8 mouse cellular contexts compared by ENCODE assay signal in genomic region chr11:86685366-86685765, GRCm38 (mm10). TPM values are rescaled to one million over a fixed set of nuclear protein-coding genes. Genes with fewer than 3 reads are reported as not detected.
DNase-seq lines count a peak whose midpoint lies in the region; ATAC-seq and TF ChIP-seq lines count a peak whose summit lies in the region.
"Had no signal": no experiment of that assay in that cellular context is flagged by ENCODE, and none has a peak within 500 bp of the region (broad histone marks: within the 10 kb centered on the region; RNA-seq: fewer than 3 reads in every experiment).

No protein-coding gene starts in this region.

- no peaks in the 10 kb centered on the region for H3K27me3 ChIP-seq in midbrain, embryonic 10.5 days (ENCODE audit: low read depth, poor library complexity, severe bottlenecking)
- no peaks in the 10 kb centered on the region for H3K27me3 ChIP-seq in midbrain, postnatal 0 days (ENCODE audit: insufficient read depth, low read length)
- H3K27me3 ChIP-seq in forebrain, embryonic 13.5 days: no peaks in the 10 kb centered on the region
- H3K27me3 ChIP-seq in limb, embryonic 12.5 days: no peaks in the 10 kb centered on the region
- no peaks in the 10 kb centered on the region for H3K27me3 ChIP-seq in stomach, embryonic 16.5 days (ENCODE audit: control insufficient read depth, insufficient read depth, low read length)

- no peaks in the 10 kb centered on the region for H3K9me3 ChIP-seq in midbrain, embryonic 10.5 days (replicated peaks)
- H3K9me3 ChIP-seq in midbrain, postnatal 0 days (ENCODE audit: low read length): no peaks in the 10 kb centered on the region
- no peaks in the 10 kb centered on the region for H3K9me3 ChIP-seq in forebrain, embryonic 13.5 days (replicated peaks)
- no peaks in the 10 kb centered on the region for H3K9me3 ChIP-seq in limb, embryonic 12.5 days
- no peaks in the 10 kb centered on the region for H3K9me3 ChIP-seq in stomach, embryonic 16.5 days (replicated peaks; ENCODE audit: control insufficient read depth, low read length)

- H3K27ac ChIP-seq in midbrain, embryonic 10.5 days (replicated peaks): no peak overlapping the region
- H3K27ac ChIP-seq in midbrain, postnatal 0 days (ENCODE audit: low read depth, low read length): no peak overlapping the region
- H3K27ac ChIP-seq in forebrain, embryonic 13.5 days: no peak overlapping the region
- H3K27ac ChIP-seq in limb, embryonic 12.5 days: no peak overlapping the region
- no peak overlapping the region for H3K27ac ChIP-seq in stomach, embryonic 16.5 days (ENCODE audit: low read length)

- WGBS in midbrain, embryonic 10.5 days: 94% methylated on average over 1 of the region's 1 CpGs
- WGBS in midbrain, postnatal 0 days: 100% methylated on average over 1 of the region's 1 CpGs
- 89% methylated on average over 1 of the region's 1 CpGs for WGBS in forebrain, embryonic 13.5 days
- 100% methylated on average over 1 of the region's 1 CpGs for WGBS in limb, embryonic 12.5 days
- whole genome bisulfite sequencing in stomach, embryonic 16.5 days: 73% methylated on average over 1 of the region's 1 CpGs

- H3K9ac ChIP-seq in midbrain, postnatal 0 days (replicated peaks; ENCODE audit: low read length, poor library complexity, severe bottlenecking): no peak overlapping the region
- H3K9ac ChIP-seq in forebrain, embryonic 13.5 days: peak overlapping the region; percentile 94
- H3K9ac ChIP-seq in limb, embryonic 12.5 days (replicated peaks): no peak overlapping the region
- peak overlapping the region; percentile 55 for H3K9ac ChIP-seq in stomach, embryonic 16.5 days (ENCODE audit: low read length)

- no peak for DNase-seq in midbrain, embryonic 10.5 days (ENCODE audit: low spot score)
- DNase-seq in midbrain, postnatal 0 days (ENCODE audit: low spot score): no peak
- no peak for DNase-seq in MN1 (ENCODE audit: low spot score)
- DNase-seq: cerebellum, adult 11-12 months had no signal

- ATAC-seq in midbrain, postnatal 0 days (ENCODE audit: low FRiP score): no peak
- no peak for ATAC-seq in forebrain, embryonic 13.5 days
- ATAC-seq in limb, embryonic 12.5 days (ENCODE audit: insufficient number of reproducible peaks, insufficient read depth, low FRiP score, low TSS enrichment, low read depth): no peak
- ATAC-seq in stomach, embryonic 16.5 days (ENCODE audit: insufficient read depth, low FRiP score): no peak
- no peak for ATAC-seq in erythroid progenitor cell, adult 5-6 weeks (replicated peaks; ENCODE audit: low FRiP score, poor library complexity, severe bottlenecking)

- peaks cover 48% of the 10 kb centered on the region for H3K36me3 ChIP-seq in midbrain, embryonic 10.5 days
- peaks cover 9% of the 10 kb centered on the region; the same call in 1 of the 2 replicates for H3K36me3 ChIP-seq in midbrain, postnatal 0 days (ENCODE audit: insufficient read depth, low read length)
- peaks cover 27% of the 10 kb centered on the region for H3K36me3 ChIP-seq in forebrain, embryonic 13.5 days (ENCODE audit: poor library complexity, severe bottlenecking)
- H3K36me3 ChIP-seq in limb, embryonic 12.5 days: peaks cover 37% of the 10 kb centered on the region
- peaks cover 8% of the 10 kb centered on the region; the same call in 1 of the 2 replicates for H3K36me3 ChIP-seq in stomach, embryonic 16.5 days (ENCODE audit: control insufficient read depth, insufficient read depth, low read length)

- H3K4me2 ChIP-seq in midbrain, postnatal 0 days (ENCODE audit: low read depth, low read length, poor library complexity, severe bottlenecking): no peak overlapping the region
- H3K4me2 ChIP-seq in forebrain, embryonic 13.5 days: peak overlapping the region; percentile 90
- H3K4me2 ChIP-seq in limb, embryonic 12.5 days: peak overlapping the region; percentile 75
- peak overlapping the region; percentile 74 for H3K4me2 ChIP-seq in stomach, embryonic 16.5 days (ENCODE audit: low read depth, low read length)

- peak overlapping the region; percentile 85 for H3K4me3 ChIP-seq in midbrain, embryonic 10.5 days
- no peak overlapping the region for H3K4me3 ChIP-seq in midbrain, postnatal 0 days (ENCODE audit: low read depth, low read length)
- H3K4me3 ChIP-seq in forebrain, embryonic 13.5 days: peak overlapping the region; percentile 93; the same call in 1 of the 2 replicates
- peak overlapping the region; percentile 79 for H3K4me3 ChIP-seq in limb, embryonic 12.5 days (replicated peaks)
- H3K4me3 ChIP-seq in stomach, embryonic 16.5 days (replicated peaks; ENCODE audit: low read length): peak overlapping the region; percentile 89

- peaks cover 40% of the 10 kb centered on the region for H3K4me1 ChIP-seq in midbrain, embryonic 10.5 days
- H3K4me1 ChIP-seq in midbrain, postnatal 0 days (ENCODE audit: insufficient read depth, low read length): peaks cover 10% of the 10 kb centered on the region
- H3K4me1 ChIP-seq in forebrain, embryonic 13.5 days: peaks cover 37% of the 10 kb centered on the region
- peaks cover 21% of the 10 kb centered on the region for H3K4me1 ChIP-seq in limb, embryonic 12.5 days (replicated peaks)
- H3K4me1 ChIP-seq in stomach, embryonic 16.5 days (ENCODE audit: control insufficient read depth, insufficient read depth, low read length): peaks cover 14% of the 10 kb centered on the region

- TF ChIP-seq CTCF in midbrain, postnatal 0 days (IDR thresholded peaks at IDR 0.05): no peak

RNA-seq across cellular contexts. Expression of gene Ptrh2, which starts 1.6 kb away (rescaled TPM):
- 40.8 and 42.9 TPM in 2 replicates for polyA plus RNA-seq in midbrain, embryonic 10.5 days (2016; fragmentation: Nextera tagmentation; extraction: Ambion mirVana)
- total RNA-seq in midbrain, postnatal 0 days (2014; rRNA removed): 14.8 and 15.8 TPM in 2 replicates
- 22.5 and 22.8 TPM in 2 replicates for polyA plus RNA-seq in midbrain, postnatal 0 days (2015; fragmentation: Nextera tagmentation; extraction: Ambion mirVana)
- polyA plus RNA-seq in forebrain, embryonic 13.5 days (2015; fragmentation: Nextera tagmentation; extraction: Ambion mirVana): 38.5 and 45.6 TPM in 2 replicates
- 40.4 and 42.9 TPM in 2 replicates for polyA plus RNA-seq in limb, embryonic 12.5 days (2016; fragmentation: Nextera tagmentation; extraction: Ambion mirVana)
- polyA plus RNA-seq in stomach, embryonic 16.5 days (2015; fragmentation: Nextera tagmentation; extraction: Ambion mirVana): 26.6 and 28.8 TPM in 2 replicates
- 6.5 and 9.6 TPM in 2 replicates for total RNA-seq in erythroid progenitor cell, adult 5-6 weeks (2015; ENCODE audit: low replicate concordance)
- 6.1 and 7.2 TPM in 2 replicates for total RNA-seq in erythroid progenitor cell, adult 5-6 weeks (2017; ENCODE audit: low replicate concordance)

RNA-seq across cellular contexts. Expression of gene Vmp1, which starts 1.7 kb away (rescaled TPM):
- 96.7 and 105 TPM in 2 replicates for polyA plus RNA-seq in midbrain, embryonic 10.5 days (2016; fragmentation: Nextera tagmentation; extraction: Ambion mirVana)
- total RNA-seq in midbrain, postnatal 0 days (2014; rRNA removed): 45.3 and 73.0 TPM in 2 replicates
- 136 TPM in 2 replicates for polyA plus RNA-seq in midbrain, postnatal 0 days (2015; fragmentation: Nextera tagmentation; extraction: Ambion mirVana)
- 86.8 and 91.2 TPM in 2 replicates for polyA plus RNA-seq in forebrain, embryonic 13.5 days (2015; fragmentation: Nextera tagmentation; extraction: Ambion mirVana)
- 79.8 and 85.1 TPM in 2 replicates for polyA plus RNA-seq in limb, embryonic 12.5 days (2016; fragmentation: Nextera tagmentation; extraction: Ambion mirVana)
- 147 and 157 TPM in 2 replicates for polyA plus RNA-seq in stomach, embryonic 16.5 days (2015; fragmentation: Nextera tagmentation; extraction: Ambion mirVana)
- 113 and 179 TPM in 2 replicates for total RNA-seq in erythroid progenitor cell, adult 5-6 weeks (2015; ENCODE audit: low replicate concordance)
- 73.2 and 117 TPM in 2 replicates for total RNA-seq in erythroid progenitor cell, adult 5-6 weeks (2017; ENCODE audit: low replicate concordance)

Comparison
In these comparisons a context has a peak if more than half of its experiments do, and no peak if none do; other contexts are left out.
1. H3K9ac ChIP-seq: peak in forebrain, embryonic 13.5 days (single experiment) and stomach, embryonic 16.5 days (single experiment); none in midbrain, postnatal 0 days (single experiment) and limb, embryonic 12.5 days (single experiment).